Mouse (Mus musculus) embryo, embryonic 10.5 days (tissue): ENCODE measurements at regions not wholly inside any gene's neighbourhood (a gene's known extent, or its start where the extent isn't known, plus 50 kb on each side); places are given as distances from the start of the nearest gene placed in this dataset.

ENCODE experiments used
- DNase-seq: peaks from one replicate; pipeline ENCODE4 v3.0.0-alpha.2; 2015; ENCODE audit warnings: low spot score

GRCm38 (mm10) chr2:28287210-28287860, 94.5 kb downstream of the Olfm1 start:
- DNase-seq, result no peak

DNA sequence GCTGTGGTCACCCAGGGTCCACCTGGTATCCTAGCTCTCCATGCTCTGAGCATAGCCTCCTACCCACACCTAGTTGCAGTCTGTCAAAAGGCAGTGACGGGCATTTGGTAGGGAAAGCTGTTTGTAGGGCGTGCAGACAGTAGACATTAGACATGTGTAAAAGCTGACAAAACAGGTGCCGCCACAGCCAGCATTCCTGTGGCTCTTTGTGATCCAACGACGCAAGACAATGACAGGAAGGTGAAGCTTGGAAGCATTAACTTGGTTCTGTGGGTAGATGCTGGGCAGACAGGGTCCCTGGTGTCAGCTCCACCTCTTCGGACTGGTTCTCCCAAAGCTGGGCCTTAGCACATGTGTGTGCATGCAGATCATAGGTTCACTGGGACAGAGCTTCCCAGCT, 96.5 kb downstream of the Olfm1 start:
- DNase-seq, result no peak

- no peak for DNase-seq
Observed at GRCm38 (mm10) chr2:28289860-28290471, 97.2 kb downstream of the Olfm1 start.

DNA sequence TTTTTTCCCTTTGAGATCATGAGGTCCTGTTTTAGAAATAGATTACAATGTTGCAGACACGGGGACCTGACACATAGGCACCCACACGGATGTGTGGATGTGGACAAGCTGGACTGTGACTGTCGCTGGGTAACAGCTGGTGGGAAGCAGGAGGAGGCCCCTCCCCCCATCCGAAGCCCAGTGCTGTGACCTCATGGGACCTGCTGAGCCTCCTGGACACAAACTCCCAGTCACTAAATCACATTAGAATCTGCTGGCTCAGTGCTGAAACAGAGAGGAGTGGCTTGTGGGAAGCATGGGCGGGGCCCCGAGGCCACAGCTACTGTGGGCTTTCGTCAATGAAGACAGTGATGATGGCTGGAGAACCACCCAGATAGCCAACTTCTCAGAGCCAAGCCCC, 101.7 kb downstream of the Olfm1 start:
- DNase-seq, result peak; percentile 65

DNA sequence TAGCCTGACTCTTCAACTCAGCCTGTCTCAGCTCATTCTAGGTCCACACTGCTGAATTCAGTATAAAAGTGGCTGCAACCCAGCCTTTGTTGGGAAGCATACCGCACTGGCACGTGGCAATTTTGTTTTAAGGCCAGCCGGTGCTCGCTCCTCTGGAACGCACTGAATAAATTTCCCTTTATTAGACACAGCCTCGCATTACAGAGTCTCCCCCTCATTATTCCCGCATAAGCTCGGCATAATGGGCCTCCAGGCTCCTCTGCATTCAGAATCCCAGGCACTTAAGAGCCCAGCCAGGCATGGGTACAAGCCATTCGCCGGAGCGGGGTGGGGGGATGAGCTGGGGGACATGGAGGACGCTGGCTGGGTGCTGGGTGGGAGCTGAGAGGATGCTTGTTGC, 103.4 kb downstream of the Olfm1 start:
- peak; percentile 52 for DNase-seq

- no peak for DNase-seq
Observed at GRCm38 (mm10) chr2:28298738-28299137, 105.9 kb downstream of the Olfm1 start.

DNA sequence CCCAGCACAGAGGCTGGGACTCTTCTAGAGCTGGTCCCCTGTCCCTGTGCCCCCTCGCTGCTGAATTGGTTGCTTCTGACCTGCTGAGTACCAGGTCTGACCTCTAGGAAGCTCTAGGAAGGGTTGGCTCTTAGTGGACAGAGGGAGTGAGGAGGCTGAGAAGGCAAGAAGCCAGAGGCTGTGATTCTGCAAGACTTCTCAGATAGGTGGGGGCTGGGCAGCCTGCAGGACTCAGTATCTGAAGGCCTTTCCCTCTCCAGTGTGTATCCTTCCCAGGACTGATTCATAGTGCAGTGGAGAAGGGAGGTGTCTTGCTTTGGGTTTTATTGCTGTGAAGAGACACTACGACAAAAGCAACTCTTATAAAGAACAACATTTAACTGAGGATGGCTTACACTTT, 106.6 kb downstream of the Olfm1 start:
- no peak for DNase-seq

- DNase-seq, result no peak
Observed at GRCm38 (mm10) chr2:28301313-28301712, 108.5 kb downstream of the Olfm1 start.

DNA sequence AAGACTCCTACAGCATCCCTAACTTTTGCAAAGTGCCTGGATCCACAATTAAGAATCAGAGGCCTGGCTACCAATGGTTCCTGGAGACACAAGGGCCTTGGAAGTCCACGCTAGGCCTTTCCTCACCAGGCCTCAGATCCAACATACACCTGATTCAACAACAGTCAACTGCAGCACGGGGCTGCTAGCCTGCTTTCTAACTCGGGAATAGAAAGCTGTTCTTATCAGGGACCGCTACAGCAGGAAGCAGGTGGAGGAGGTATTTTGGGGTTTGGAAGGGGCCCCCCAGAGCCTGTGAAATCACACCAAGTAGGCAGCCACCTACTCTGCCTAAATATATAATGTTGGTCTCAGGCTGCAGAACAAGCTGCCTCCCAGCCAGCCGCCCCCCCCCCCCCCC, 111.1 kb downstream of the Olfm1 start:
- DNase-seq, result no peak

- DNase-seq, result peak; percentile 64
Observed at GRCm38 (mm10) chr2:28304712-28305111, 111.9 kb downstream of the Olfm1 start.

DNA sequence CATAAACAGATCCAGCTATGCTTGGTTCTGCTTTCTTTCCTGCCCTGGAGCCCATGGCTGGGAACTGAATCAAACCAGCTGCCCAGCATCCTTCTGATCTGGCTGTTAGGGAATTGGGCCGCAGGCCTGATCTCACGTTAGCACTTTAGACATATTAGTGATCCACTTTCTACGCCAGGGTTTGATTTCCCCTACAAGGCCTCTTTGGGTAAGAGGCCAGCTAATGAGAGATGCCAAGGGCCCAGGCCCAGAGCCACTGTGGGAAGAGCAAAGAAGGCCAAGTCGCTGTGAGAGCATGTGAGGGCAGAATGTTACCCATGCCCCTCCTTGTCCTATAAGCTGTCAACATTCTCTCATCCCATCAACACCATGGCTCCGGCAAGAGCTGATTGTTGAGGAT, 116.3 kb downstream of the Olfm1 start:
- DNase-seq, result no peak

GRCm38 (mm10) chr2:28312212-28312611, 119.4 kb downstream of the Olfm1 start:
- no peak for DNase-seq

GRCm38 (mm10) chr2:28325502-28325901, 121.1 kb upstream of the Ppp1r26 start:
- DNase-seq, result no peak

DNA sequence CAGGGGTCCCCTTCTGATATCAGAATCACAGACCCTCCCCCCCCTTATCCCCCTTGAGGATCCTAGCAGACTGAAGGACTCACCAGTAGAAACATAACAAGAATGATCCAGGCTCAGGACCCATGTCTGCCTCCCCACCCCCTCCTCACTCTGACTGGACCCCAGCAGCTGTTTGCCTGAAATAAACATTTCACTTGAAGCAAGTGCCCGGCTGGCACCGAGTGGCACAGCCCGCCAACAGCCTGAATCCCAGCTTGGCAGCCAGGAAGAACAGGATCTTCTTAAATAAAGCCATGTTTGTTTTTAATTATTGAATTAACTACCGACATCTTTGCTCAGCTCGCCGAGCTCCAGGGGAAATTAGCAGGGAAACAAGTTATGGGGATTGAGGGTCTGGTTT, 120.5 kb upstream of the Ppp1r26 start:
- DNase-seq, result no peak

- DNase-seq, result no peak
Observed at GRCm38 (mm10) chr2:28326682-28327081, 119.9 kb upstream of the Ppp1r26 start.

GRCm38 (mm10) chr2:28329130-28329529, 117.5 kb upstream of the Ppp1r26 start:
- DNase-seq, result no peak

DNA sequence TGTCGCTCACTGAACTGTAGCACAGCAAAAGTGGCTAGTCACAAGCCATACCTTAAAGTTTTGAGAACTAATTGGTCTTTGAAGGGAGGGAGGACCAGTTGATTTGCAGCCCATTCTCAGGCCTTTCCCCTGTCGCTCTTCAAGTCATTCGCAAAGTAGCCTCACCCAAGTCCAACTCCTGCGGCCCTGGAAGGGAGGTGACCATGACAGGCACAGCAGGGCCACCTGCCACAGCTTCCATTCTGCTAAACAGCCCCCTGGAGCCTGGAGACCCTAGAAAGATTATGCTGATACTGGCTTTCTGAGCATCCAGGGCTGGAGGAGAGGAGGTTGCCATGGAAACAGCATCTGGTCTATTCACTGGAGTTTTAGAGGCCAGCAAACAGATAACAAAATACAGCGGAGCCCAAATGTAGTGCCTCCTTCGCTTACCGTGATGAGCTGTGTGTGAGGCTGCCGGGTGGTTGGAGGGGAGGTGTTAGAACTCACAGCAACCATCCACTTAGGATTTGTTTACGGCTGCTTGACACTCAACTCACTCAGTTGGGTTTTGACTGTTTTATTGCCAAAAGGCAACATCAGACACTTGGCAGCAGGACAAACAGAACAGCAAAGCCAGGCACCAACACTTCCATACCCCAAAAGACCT, 111.3 kb upstream of the Ppp1r26 start:
- DNase-seq, result peak; percentile 37

GRCm38 (mm10) chr2:28335810-28336209, 110.8 kb upstream of the Ppp1r26 start:
- no peak for DNase-seq

GRCm38 (mm10) chr2:28336349-28337309, 110.0 kb upstream of the Ppp1r26 start:
- DNase-seq, result no peak

GRCm38 (mm10) chr2:28337561-28337960, 109.0 kb upstream of the Ppp1r26 start:
- no peak for DNase-seq

GRCm38 (mm10) chr2:28341304-28341703, 105.3 kb upstream of the Ppp1r26 start:
- DNase-seq, result no peak

- DNase-seq, result no peak
Observed at GRCm38 (mm10) chr2:28348453-28348852, 98.1 kb upstream of the Ppp1r26 start.
